Mouse (Mus musculus) erythroblast, embryonic 14.5 days (primary cell): ENCODE measurements around the gene Dnaja1.

Experiments
- GATA1 ChIP-seq: IDR thresholded peaks from 2 replicates; pipeline ENCODE4 v1.6.1; 2012; ENCODE audit warnings: low read length, inconsistent platforms, mixed read lengths
- TAL1 ChIP-seq: IDR thresholded peaks from 3 replicates; pipeline ENCODE4 v1.6.1; 2012; ENCODE audit warnings: low read length, inconsistent platforms, mixed read lengths

DNA sequence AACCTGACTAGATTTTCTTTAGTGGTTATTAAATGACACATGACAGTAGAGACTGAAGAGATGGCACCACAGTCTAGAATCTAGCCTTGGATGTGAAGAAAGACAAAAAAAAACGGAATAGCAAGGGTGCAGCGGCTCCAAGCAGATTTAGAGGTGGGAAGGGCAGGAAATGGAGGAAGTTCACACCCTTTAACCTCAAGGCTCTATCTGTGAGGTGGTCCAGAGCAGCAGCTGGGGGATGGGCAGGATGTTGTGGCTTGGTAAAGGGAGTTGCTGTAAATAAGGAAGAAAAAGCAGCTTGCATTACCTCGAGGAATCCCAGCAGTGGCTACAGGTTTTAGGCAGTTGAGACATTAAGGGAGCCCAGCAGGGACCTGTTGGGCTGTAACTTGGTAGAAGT, 59.2 kb downstream of the Dnaja1 start:
- TF ChIP-seq GATA1 (no peak), TAL1 (no peak)
